Mouse (Mus musculus) neural tube, embryonic 13.5 days (tissue): ENCODE data around the gene Fcgr4. TPM values are rescaled to one million over a fixed set of nuclear protein-coding genes. Genes with fewer than 3 reads are reported as not detected.

Experiments used
- ATAC-seq: fragments of 200-750 bp; cut with Nextera tagmentation; 2 replicates; pipeline ENCODE4 v1.8.0; 2017; ENCODE audit warnings: low read depth, mild to moderate bottlenecking, moderate TSS enrichment, moderate library complexity
- H3K27ac ChIP-seq: fragments of 300-500 bp; sonication (generic); replicated peaks from 2 replicates; pipeline ENCODE4 v1.5.1; 2015; ENCODE audit warnings: moderate library complexity, mild to moderate bottlenecking, inconsistent platforms
- H3K27me3 ChIP-seq: fragments of 300-500 bp; sonication (generic); 2 replicates; pipeline ENCODE4 v1.6.1; 2015; ENCODE audit warnings: mild to moderate bottlenecking, inconsistent platforms
- H3K36me3 ChIP-seq: fragments of 300-500 bp; sonication (generic); 2 replicates; pipeline ENCODE4 v1.6.1; 2015; ENCODE audit warnings: mild to moderate bottlenecking, inconsistent platforms
- H3K4me1 ChIP-seq: fragments of 300-500 bp; sonication (generic); replicated peaks from 2 replicates; pipeline ENCODE4 v1.6.1; 2015; ENCODE audit warnings: inconsistent platforms
- H3K4me2 ChIP-seq: fragments of 300-500 bp; sonication (generic); 2 replicates; pipeline ENCODE4 v1.6.1; 2015; ENCODE audit warnings: inconsistent platforms, mild to moderate bottlenecking, moderate library complexity
- H3K4me3 ChIP-seq: fragments of 300-500 bp; sonication (generic); 2 replicates; pipeline ENCODE4 v1.5.1; 2015; ENCODE audit warnings: mild to moderate bottlenecking, inconsistent platforms
- H3K9ac ChIP-seq: fragments of 300-500 bp; sonication (generic); 2 replicates; pipeline ENCODE4 v1.6.1; 2015; ENCODE audit warnings: moderate library complexity, mild to moderate bottlenecking, inconsistent platforms
- H3K9me3 ChIP-seq: fragments of 300-500 bp; sonication (generic); 2 replicates; pipeline ENCODE4 v1.6.1; 2016; ENCODE audit warnings: inconsistent platforms
- WGBS: fragments of 180-500 bp; shearing (Covaris S2); methylation state at CpG from one replicate; pipeline ENCODE4 v1.1.7; 2015; 5-methylcytosine and 5-hydroxymethylcytosine counted together
- polyA plus RNA-seq: library from polyadenylated mRNA; unstranded; fragments of >200 nt; fragmentation: Nextera tagmentation; extraction: Ambion mirVana; gene quantifications from 2 replicates; pipeline ENCODE4 v1.2.1, GENCODE M21; 2015

Fcgr4 gene
- polyA plus RNA-seq, 1 experiment from 2014 or later, result not detected

DNA sequence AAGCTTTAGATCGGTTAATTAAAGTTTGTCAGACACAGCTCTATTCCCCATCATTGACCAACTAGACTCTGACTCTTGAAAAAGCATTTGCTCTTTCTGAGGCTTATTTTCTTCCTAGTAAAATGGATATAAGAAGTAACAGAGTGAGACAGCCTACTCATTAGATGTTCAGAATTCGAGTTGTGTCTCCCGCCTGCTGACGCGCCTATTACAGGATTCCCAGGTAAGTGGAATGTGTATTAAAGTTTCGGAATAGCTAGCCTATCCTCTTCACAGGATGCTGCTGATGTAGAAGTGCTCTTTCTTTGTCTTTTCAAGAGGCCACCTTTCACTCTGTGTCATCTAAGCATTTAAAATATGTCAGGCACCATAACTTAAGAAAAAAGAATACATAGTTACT is 20.4 kb downstream of the Fcgr4 start:
- no peaks in the 10 kb centered on the region for H3K36me3 ChIP-seq
- H3K27me3 ChIP-seq, result peaks cover 15% of the 10 kb centered on the region
- no peak for ATAC-seq
- 78% methylated on average over 6 of the region's 6 CpGs for WGBS
- H3K9ac ChIP-seq, result no peak overlapping the region
- H3K4me2 ChIP-seq, result peak overlapping the region; percentile 25; the same call in 1 of the 2 replicates
- H3K9me3 ChIP-seq, result no peaks in the 10 kb centered on the region
- peaks cover 24% of the 10 kb centered on the region for H3K4me1 ChIP-seq
- no peak overlapping the region for H3K27ac ChIP-seq
- H3K4me3 ChIP-seq, result 0 out of 2 replicates have a peak overlapping the region, but pooled peaks have one; percentile 88

DNA sequence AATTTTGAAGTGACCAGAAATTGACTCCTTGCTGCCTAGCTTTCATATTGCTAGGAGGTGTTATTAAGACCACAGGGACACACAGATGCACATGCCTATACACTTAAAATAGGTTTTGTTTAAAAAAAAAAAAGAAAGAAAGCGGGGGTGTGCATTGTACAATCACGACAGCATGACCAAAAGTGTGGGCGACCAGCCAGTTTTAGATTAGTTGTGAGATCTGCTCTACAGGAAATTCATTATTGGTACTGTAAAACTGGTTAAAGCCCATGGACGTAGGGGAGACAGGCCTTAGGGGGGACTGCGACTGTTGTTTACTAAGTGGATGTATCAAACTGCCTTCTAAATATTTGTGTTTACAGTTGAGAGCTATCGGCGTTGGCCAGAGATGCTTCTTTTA is 21.2 kb downstream of the Fcgr4 start:
- H3K27ac ChIP-seq, result no peak overlapping the region
- H3K27me3 ChIP-seq, result peaks cover 13% of the 10 kb centered on the region
- ATAC-seq, result no peak
- no peak overlapping the region for H3K4me3 ChIP-seq
- no peaks in the 10 kb centered on the region for H3K9me3 ChIP-seq
- H3K4me2 ChIP-seq, result no peak overlapping the region
- peaks cover 16% of the 10 kb centered on the region for H3K4me1 ChIP-seq
- H3K36me3 ChIP-seq, result no peaks in the 10 kb centered on the region
- 87% methylated on average over 7 of the region's 7 CpGs for WGBS
- no peak overlapping the region for H3K9ac ChIP-seq

DNA sequence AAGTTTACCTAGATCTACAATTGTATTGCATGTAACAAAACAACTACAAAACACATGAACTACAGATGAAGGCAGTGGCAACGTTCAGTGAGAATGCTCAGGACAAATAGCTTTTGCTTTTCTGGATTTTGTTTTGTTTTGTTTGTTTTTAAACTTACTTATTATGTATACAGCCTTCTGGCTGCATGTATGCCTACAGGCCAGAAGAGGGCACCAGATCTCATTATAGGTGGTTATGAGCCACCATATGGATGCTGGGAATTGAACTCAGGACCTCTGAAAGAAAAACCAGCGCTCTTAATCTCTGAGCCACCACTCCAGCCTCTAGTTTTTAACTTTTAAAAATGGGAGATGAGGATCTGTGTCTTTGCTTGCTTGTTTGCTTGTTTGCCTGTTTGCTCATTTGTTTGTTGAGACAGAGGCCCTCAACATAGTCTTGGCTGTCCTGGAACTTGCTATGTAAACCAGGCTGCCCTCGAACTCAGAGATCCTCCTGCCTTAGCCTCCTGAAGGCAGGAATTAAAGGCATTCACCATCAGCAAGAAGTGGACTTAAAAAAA is 25.0 kb downstream of the Fcgr4 start:
- H3K27ac ChIP-seq, result peak overlapping the region; percentile 84
- H3K36me3 ChIP-seq, result no peaks in the 10 kb centered on the region
- no peaks in the 10 kb centered on the region for H3K9me3 ChIP-seq
- 0 out of 2 replicates have a peak, but pooled peaks cover 4% of the 10 kb centered on the region for H3K4me1 ChIP-seq
- peak overlapping the region; percentile 51 for H3K4me2 ChIP-seq
- ATAC-seq, result no peak
- peak overlapping the region; percentile 66 for H3K9ac ChIP-seq
- 64% methylated on average over 3 of the region's 3 CpGs for WGBS
- H3K27me3 ChIP-seq, result no peaks in the 10 kb centered on the region
- H3K4me3 ChIP-seq, result peak overlapping the region; percentile 58

DNA sequence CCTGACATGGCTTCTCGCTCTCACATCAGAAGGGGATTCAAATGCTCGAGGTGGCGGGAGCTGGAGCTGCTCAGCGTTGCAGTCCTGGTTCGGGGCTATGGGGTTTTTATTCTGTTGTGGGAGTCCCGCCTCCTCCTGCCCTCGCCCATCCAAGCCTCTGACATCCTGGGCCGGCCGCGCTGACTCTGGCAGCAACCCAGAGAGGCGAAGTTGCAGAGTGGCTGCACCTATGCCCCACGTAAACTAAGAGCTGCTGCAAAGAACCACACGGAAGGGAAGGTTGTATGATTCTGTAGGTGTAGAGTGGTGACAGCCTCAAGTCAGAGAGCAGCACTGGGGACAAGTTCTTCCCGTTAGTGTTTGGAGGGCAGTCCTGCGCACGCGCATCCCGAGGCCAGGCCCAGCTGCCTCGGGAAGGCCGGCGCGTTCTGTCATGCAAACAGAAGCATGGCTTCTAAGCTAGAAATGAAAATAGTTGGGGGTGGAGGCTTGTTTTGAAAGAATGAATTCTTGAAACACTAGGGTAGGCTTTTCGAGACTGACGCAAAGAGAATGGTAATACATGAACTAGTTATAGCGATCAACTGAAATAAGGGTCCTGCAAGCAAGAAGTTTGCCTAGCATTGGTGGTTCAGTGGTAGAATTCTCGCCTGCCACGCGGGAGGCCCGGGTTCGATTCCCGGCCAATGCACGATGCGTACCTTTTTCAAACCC is 25.8 kb downstream of the Fcgr4 start:
- H3K9ac ChIP-seq, result peak overlapping the region; percentile 66
- H3K27ac ChIP-seq, result peak overlapping the region; percentile 84
- peak; percentile 95 for ATAC-seq
- H3K27me3 ChIP-seq, result no peaks in the 10 kb centered on the region
- H3K4me3 ChIP-seq, result peak overlapping the region; percentile 58
- under 1% methylated on average over 33 of the region's 33 CpGs for WGBS
- 0 out of 2 replicates have a peak, but pooled peaks cover 4% of the 10 kb centered on the region for H3K4me1 ChIP-seq
- H3K4me2 ChIP-seq, result peak overlapping the region; percentile 51
- H3K36me3 ChIP-seq, result no peaks in the 10 kb centered on the region
- H3K9me3 ChIP-seq, result no peaks in the 10 kb centered on the region

DNA sequence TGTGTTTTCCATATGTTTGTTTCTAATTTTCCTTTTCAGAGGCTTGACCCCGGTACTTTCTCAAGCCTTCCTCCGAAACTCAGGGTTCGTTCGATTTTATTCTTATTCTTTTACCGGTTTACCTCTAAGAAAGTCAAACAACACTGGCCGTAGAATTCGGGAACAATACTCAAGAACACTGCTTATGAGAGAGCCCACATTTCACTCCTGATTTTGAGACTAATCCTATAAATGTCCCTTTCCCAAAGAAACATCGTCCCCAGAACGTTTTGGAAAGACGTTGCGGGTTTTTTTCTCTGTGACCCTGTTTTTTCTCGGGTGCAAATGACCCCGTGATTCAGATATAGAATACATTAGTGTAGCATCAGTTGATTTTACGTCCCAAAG is 26.4 kb downstream of the Fcgr4 start:
- WGBS, result 7% methylated on average over 14 of the region's 14 CpGs

DNA sequence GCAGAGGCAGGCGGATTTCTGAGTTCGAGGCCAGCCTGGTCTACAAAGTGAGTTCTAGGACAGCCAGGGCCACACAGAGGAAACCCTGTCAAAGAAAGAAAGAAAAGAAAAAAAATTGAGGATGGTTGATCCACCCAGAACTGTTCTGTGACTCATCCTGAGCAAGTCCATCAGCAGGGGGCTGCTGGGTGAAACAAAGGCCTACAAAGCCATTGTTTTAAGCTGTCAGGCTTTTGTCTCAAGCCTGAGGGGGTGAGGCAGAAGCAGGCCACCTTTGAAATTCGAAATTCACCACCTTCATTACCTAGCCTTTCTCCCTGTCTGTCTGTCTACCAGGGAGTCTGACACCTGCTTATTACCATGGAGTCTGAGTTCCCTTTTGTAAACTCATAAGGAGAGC is 27.8 kb downstream of the Fcgr4 start:
- Histone ChIP-seq H3K9ac (no peak overlapping the region), H3K4me2 (no peak overlapping the region), H3K9me3 (no peaks in the 10 kb centered on the region), H3K27ac (no peak overlapping the region), H3K4me1 (0 out of 2 replicates have a peak, but pooled peaks cover 4% of the 10 kb centered on the region), H3K36me3 (no peaks in the 10 kb centered on the region), H3K27me3 (no peaks in the 10 kb centered on the region; the same call in 1 of the 2 replicates), H3K4me3 (no peak overlapping the region)
- no peak for ATAC-seq
- WGBS, result 75% methylated on average over 3 of the region's 3 CpGs

More for the DNA sequence above, 26.4 kb downstream of the Fcgr4 start:
- no peaks in the 10 kb centered on the region for H3K9me3 ChIP-seq
- H3K9ac ChIP-seq, result peak overlapping the region; percentile 66
- H3K4me3 ChIP-seq, result peak overlapping the region; percentile 58
- no peak overlapping the region for H3K27ac ChIP-seq
- 0 out of 2 replicates have a peak, but pooled peaks cover 4% of the 10 kb centered on the region for H3K4me1 ChIP-seq
- peak; percentile 7; the same call in 1 of the 2 replicates for ATAC-seq
- no peaks in the 10 kb centered on the region for H3K36me3 ChIP-seq
- peak overlapping the region; percentile 51 for H3K4me2 ChIP-seq
- no peaks in the 10 kb centered on the region for H3K27me3 ChIP-seq

DNA sequence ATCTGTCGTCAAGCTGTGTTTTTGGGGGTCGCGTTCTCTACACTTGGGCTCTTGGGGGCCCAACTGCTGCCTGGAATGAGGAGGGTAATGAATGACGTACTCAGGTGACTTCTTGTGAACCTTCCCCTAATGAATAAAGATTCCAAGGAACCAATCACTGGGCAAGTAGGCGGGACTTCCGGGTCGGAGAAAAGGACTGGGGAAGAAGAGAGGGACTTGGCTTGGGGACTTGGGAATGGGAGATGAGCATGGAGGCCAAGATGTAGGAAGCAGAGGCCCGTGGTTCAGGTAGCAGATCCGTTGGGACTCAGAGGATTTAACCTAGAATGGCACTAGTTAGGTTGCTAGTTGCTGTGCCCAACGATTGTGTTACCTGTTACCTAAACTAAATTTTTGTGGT is 30.5 kb downstream of the Fcgr4 start:
- Histone ChIP-seq H3K36me3 (no peaks in the 10 kb centered on the region), H3K9me3 (no peaks in the 10 kb centered on the region), H3K4me3 (0 out of 2 replicates have a peak overlapping the region, but pooled peaks have one; percentile 2), H3K27ac (no peak overlapping the region), H3K27me3 (no peaks in the 10 kb centered on the region; the same call in 1 of the 2 replicates), H3K9ac (no peak overlapping the region), H3K4me1 (no peaks in the 10 kb centered on the region), H3K4me2 (no peak overlapping the region; the same call in 1 of the 2 replicates)
- ATAC-seq, result no peak
- WGBS, result 52% methylated on average over 10 of the region's 10 CpGs

DNA sequence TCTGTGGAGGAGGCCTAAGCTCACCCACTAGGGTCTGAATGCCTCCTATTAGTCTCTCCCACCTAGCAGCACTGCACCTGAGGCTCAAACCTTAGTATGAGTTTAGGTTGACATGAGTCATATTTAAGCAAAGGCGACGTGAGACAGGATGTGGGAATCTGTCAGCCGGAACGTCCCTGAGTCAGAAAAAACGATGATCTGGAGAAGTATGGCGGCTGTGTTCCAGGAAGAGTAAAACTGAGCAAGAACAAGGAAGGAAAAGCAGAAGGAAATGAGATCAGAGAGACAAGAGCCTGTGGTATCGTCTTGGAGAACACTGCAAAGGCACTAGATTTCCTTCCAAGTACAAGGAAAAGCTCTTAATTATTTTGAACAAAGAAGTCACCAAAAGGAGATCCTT is 32.1 kb downstream of the Fcgr4 start:
- Histone ChIP-seq H3K36me3 (no peaks in the 10 kb centered on the region), H3K9me3 (no peaks in the 10 kb centered on the region), H3K4me1 (no peaks in the 10 kb centered on the region), H3K4me3 (no peak overlapping the region), H3K9ac (no peak overlapping the region), H3K4me2 (no peak overlapping the region), H3K27ac (no peak overlapping the region), H3K27me3 (no peaks in the 10 kb centered on the region; the same call in 1 of the 2 replicates)
- WGBS, result 88% methylated on average over 7 of the region's 7 CpGs
- no peak for ATAC-seq

DNA sequence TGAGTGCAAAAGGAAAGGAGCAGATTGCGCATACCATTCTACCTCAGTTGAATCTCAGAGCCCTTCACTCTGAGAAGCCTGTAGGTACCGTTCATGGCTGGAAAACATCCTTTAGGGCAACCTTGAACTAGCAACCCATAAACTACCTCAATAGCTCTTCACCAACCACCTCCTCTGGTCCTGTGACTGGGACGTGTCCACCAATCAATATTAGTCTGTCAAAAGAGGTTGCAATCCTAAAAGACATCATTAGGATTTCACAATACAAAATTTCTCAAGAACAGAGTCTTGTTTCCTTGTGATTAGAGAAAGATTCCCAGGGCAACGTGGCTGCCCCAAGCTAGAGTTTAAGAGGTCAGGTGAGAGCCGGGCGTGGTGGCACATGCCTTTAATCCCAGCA is 34.6 kb downstream of the Fcgr4 start:
- no peak overlapping the region for H3K27ac ChIP-seq
- no peak overlapping the region for H3K4me2 ChIP-seq
- H3K9ac ChIP-seq, result no peak overlapping the region
- H3K27me3 ChIP-seq, result peaks cover under 1% of the 10 kb centered on the region
- 89% methylated on average over 6 of the region's 6 CpGs for WGBS
- no peaks in the 10 kb centered on the region for H3K4me1 ChIP-seq
- H3K4me3 ChIP-seq, result no peak overlapping the region
- no peak for ATAC-seq
- no peaks in the 10 kb centered on the region for H3K36me3 ChIP-seq
- H3K9me3 ChIP-seq, result no peaks in the 10 kb centered on the region

DNA sequence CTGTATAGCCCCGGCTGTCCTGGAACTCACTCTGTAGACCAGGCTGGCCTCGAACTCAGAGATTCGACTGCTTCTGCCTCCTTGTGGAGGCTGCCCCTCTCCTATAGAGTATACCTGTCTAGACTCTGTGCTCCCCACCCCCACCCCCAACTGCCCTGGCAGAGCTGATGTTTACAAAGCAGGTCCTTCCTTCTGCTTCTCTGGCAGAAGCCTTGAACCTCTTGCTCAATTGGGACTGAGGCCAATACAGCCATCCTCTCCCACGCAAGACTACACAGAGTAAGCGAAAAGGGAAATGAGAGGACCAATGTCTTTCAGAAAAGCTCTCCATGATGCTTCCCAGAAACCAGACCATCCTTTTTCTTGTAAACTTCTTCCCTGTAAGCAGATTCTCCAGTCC is 38.5 kb downstream of the Fcgr4 start:
- no peak overlapping the region for H3K4me3 ChIP-seq
- H3K4me2 ChIP-seq, result no peak overlapping the region
- H3K9ac ChIP-seq, result no peak overlapping the region
- no peaks in the 10 kb centered on the region for H3K4me1 ChIP-seq
- H3K9me3 ChIP-seq, result no peaks in the 10 kb centered on the region
- 93% methylated on average over 5 of the region's 5 CpGs for WGBS
- no peak overlapping the region for H3K27ac ChIP-seq
- H3K36me3 ChIP-seq, result no peaks in the 10 kb centered on the region
- peaks cover 17% of the 10 kb centered on the region; the same call in 1 of the 2 replicates for H3K27me3 ChIP-seq
- no peak for ATAC-seq

DNA sequence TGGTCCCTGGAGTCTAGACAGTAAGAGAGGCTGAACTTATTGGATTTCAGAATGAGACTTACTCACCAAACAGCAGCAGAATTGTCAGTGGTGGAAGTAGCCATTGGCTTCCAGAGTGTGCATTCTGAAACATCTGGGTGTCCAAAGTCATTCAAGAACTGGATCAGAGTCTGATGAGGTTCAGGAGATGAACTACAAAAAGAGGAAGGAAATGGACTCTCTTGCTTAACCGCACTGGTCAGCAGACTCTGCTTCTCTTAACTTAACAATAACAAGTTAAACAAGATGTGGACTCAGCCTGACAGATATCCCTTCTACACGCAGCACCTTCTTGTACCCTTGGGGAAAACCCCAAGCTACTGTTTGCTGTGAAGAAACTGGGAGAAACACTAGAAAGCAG is 40.5 kb downstream of the Fcgr4 start:
- Histone ChIP-seq H3K27ac (no peak overlapping the region), H3K4me1 (peaks cover 3% of the 10 kb centered on the region), H3K9me3 (no peaks in the 10 kb centered on the region), H3K4me2 (no peak overlapping the region), H3K9ac (no peak overlapping the region), H3K27me3 (peaks cover 29% of the 10 kb centered on the region), H3K36me3 (no peaks in the 10 kb centered on the region), H3K4me3 (no peak overlapping the region)
- ATAC-seq, result no peak
- WGBS, result 93% methylated on average over 2 of the region's 2 CpGs

DNA sequence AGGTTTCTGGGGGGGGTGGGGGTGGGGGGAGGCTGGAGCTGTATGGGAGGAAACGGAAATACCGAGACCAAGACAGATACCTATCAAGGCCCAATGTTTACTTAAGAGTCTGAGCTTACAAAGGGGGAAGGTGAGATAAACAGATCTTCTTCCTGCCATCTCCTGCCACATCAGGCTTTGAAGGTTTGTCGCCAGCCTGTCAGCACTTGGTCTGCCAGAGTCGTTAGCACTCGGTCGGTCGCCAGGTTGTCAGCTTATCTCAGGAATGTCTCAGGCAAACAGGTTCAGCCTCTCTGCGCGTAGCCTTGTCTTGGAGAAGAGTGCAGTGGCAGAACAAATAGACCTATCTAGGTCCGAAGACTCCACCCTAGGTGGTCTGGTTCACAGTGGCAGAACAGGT is 41.7 kb downstream of the Fcgr4 start:
- no peak overlapping the region for H3K4me2 ChIP-seq
- WGBS, result 60% methylated on average over 10 of the region's 10 CpGs
- H3K4me3 ChIP-seq, result no peak overlapping the region
- H3K27ac ChIP-seq, result no peak overlapping the region
- H3K36me3 ChIP-seq, result no peaks in the 10 kb centered on the region
- H3K4me1 ChIP-seq, result peaks cover 7% of the 10 kb centered on the region
- no peak overlapping the region for H3K9ac ChIP-seq
- peaks cover 39% of the 10 kb centered on the region for H3K27me3 ChIP-seq
- H3K9me3 ChIP-seq, result no peaks in the 10 kb centered on the region
- no peak for ATAC-seq
